Mouse (Mus musculus) hindbrain, embryonic 16.5 days (tissue): ENCODE data around the gene Gm5935. TPM values are rescaled to one million over a fixed set of nuclear protein-coding genes. Genes with fewer than 3 reads are reported as not detected.
"Not testable (repeated sequence)": the region's sequence is repeated elsewhere in the genome, so short reads cannot be mapped to it uniquely, and the experiment has no call there.

Experiments used
- ATAC-seq: fragments of 200-750 bp; cut with Nextera tagmentation; 2 replicates; pipeline ENCODE4 v1.8.0; 2017; ENCODE audit warnings: moderate TSS enrichment, moderate library complexity
- H3K27ac ChIP-seq: fragments of 300-500 bp; sonication (generic); 2 replicates; pipeline ENCODE4 v1.5.1; 2014; ENCODE audit warnings: low read depth, mild to moderate bottlenecking, control low read depth, low read length, moderate library complexity
- H3K27me3 ChIP-seq: fragments of 300-500 bp; sonication (generic); replicated peaks from 2 replicates; pipeline ENCODE4 v1.6.1; 2014; ENCODE audit warnings: low read length; ENCODE audit not compliant: control insufficient read depth, insufficient read depth
- H3K36me3 ChIP-seq: fragments of 300-500 bp; sonication (generic); 2 replicates; pipeline ENCODE4 v1.6.1; 2014; ENCODE audit warnings: mild to moderate bottlenecking, low read length, moderate library complexity, mixed read lengths; ENCODE audit not compliant: control insufficient read depth, insufficient read depth
- H3K4me1 ChIP-seq: fragments of 300-500 bp; sonication (generic); 2 replicates; pipeline ENCODE4 v1.6.1; 2014; ENCODE audit warnings: low read depth, low read length; ENCODE audit not compliant: control insufficient read depth, insufficient read depth
- H3K4me2 ChIP-seq: fragments of 300-500 bp; sonication (generic); 2 replicates; pipeline ENCODE4 v1.6.1; 2014; ENCODE audit warnings: mild to moderate bottlenecking, low read length, control low read depth, moderate library complexity
- H3K4me3 ChIP-seq: fragments of 300-500 bp; sonication (generic); 2 replicates; pipeline ENCODE4 v1.5.1; 2014; ENCODE audit warnings: mild to moderate bottlenecking, low read length, control low read depth, moderate library complexity
- H3K9ac ChIP-seq: fragments of 300-500 bp; sonication (generic); 2 replicates; pipeline ENCODE4 v1.6.1; 2014; ENCODE audit warnings: low read depth, mild to moderate bottlenecking, control low read depth, low read length, moderate library complexity
- H3K9me3 ChIP-seq: fragments of 300-500 bp; sonication (generic); 2 replicates; pipeline ENCODE4 v1.6.1; 2014; ENCODE audit warnings: mild to moderate bottlenecking, low read length, moderate library complexity; ENCODE audit not compliant: control insufficient read depth
- WGBS: fragments of 180-500 bp; shearing (Covaris S2); extraction: QIAGEN DNeasy Blood & Tissue Kit; methylation state at CpG from one replicate; pipeline ENCODE4 v1.1.7; 2014; 5-methylcytosine and 5-hydroxymethylcytosine counted together
- polyA plus RNA-seq: library from polyadenylated mRNA; unstranded; fragments of >200 nt; fragmentation: Nextera tagmentation; extraction: Ambion mirVana; gene quantifications from 2 replicates; pipeline ENCODE4 v1.2.1, GENCODE M21; 2015

Gm5935 gene
- not detected in 2 replicates for polyA plus RNA-seq

GRCm38 (mm10) chrX:24775064-24775463 lies at the start of gene Gm5935:
Gm5935 (minus strand) TSS chrX:24775164.
- not testable (repeated sequence) for H3K27me3 ChIP-seq, H3K4me1 ChIP-seq, H3K9me3 ChIP-seq, ATAC-seq, H3K9ac ChIP-seq, H3K4me3 ChIP-seq, H3K36me3 ChIP-seq, H3K27ac ChIP-seq, H3K4me2 ChIP-seq
- 82% methylated on average over 2 of the region's 5 CpGs for WGBS

Other genes with a start within 250 kb of the Gm5935 start
- not detected in 2 replicates for gene Gm4297, start 200.3 kb downstream of the Gm5935 start, polyA plus RNA-seq